Mouse (Mus musculus): ENCODE measurements around the gene Pdcd11.

DNA sequence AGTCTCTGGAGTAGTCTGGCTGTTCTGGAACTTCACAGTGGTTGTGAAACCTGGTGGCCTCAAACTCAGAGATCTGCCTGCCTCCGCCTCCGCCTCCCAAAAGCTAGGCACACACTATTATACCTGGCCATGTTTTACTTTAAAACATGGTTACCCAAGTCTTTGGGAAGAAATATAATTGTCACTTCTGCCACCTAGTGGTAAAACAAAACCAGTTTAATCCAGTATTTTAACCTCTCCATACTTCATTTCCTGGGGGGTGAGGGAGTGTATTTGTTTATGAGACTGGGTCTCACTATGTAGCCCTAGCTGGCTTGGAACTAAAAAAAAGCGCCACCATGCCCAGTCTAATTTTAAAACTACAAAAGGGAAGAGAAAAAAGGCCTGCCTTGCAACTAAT is 47.0 kb upstream of the Pdcd11 start:
- TF ChIP-seq GATA1 (IDR thresholded peaks at IDR 0.05; ENCODE audit: borderline replicate concordance, low read length) (no peak), FLI1 (IDR thresholded peaks at IDR 0.05; ENCODE audit: low read length) (no peak)
